Mouse (Mus musculus) hindbrain, postnatal 0 days (tissue): Measurements from ENCODE around the gene Urb2. TPM values are rescaled to one million over a fixed set of nuclear protein-coding genes. Genes with fewer than 3 reads are reported as not detected.

ENCODE experiments used
- ATAC-seq: fragments of 200-750 bp; cut with Nextera tagmentation; 2 replicates; pipeline ENCODE4 v1.8.0; 2017; ENCODE audit warnings: mild to moderate bottlenecking, moderate TSS enrichment, moderate library complexity
- DNase-seq: peaks from one replicate; pipeline ENCODE4 v3.0.0-alpha.2; 2015; ENCODE audit warnings: low spot score
- H3K27ac ChIP-seq: fragments of 300-500 bp; sonication (generic); 2 replicates; pipeline ENCODE4 v1.5.1; 2014; ENCODE audit warnings: mild to moderate bottlenecking
- H3K27me3 ChIP-seq: fragments of 300-500 bp; sonication (generic); 2 replicates; pipeline ENCODE4 v1.6.1; 2014; ENCODE audit warnings: low read length, mixed read lengths; ENCODE audit not compliant: insufficient read depth
- H3K36me3 ChIP-seq: fragments of 300-500 bp; sonication (generic); 2 replicates; pipeline ENCODE4 v1.6.1; 2014; ENCODE audit warnings: low read length, mixed read lengths; ENCODE audit not compliant: insufficient read depth
- H3K4me1 ChIP-seq: fragments of 300-500 bp; sonication (generic); 2 replicates; pipeline ENCODE4 v1.6.1; 2014; ENCODE audit warnings: antibody characterized with exemption, low read length, mixed read lengths; ENCODE audit not compliant: insufficient read depth
- H3K4me2 ChIP-seq: fragments of 300-500 bp; sonication (generic); 2 replicates; pipeline ENCODE4 v1.6.1; 2014; ENCODE audit warnings: low read depth, mild to moderate bottlenecking, low read length, moderate library complexity, mixed read lengths
- H3K4me3 ChIP-seq: fragments of 300-500 bp; sonication (generic); 2 replicates; pipeline ENCODE4 v1.5.1; 2014; ENCODE audit warnings: low read length
- H3K9ac ChIP-seq: fragments of 300-500 bp; sonication (generic); replicated peaks from 2 replicates; pipeline ENCODE4 v1.6.1; 2014; ENCODE audit warnings: mild to moderate bottlenecking, low read length, moderate library complexity, mixed read lengths
- H3K9me3 ChIP-seq: fragments of 300-500 bp; sonication (generic); 2 replicates; pipeline ENCODE4 v1.6.1; 2016; ENCODE audit warnings: low read length, mixed read lengths
- CTCF ChIP-seq: IDR thresholded peaks from 2 replicates; pipeline ENCODE4 v1.5.1; 2016; ENCODE audit warnings: antibody characterized with exemption, control low read depth, low read depth
- WGBS: fragments of 180-500 bp; shearing (Covaris S2); extraction: QIAGEN DNeasy Blood & Tissue Kit; methylation state at CpG from one replicate; pipeline ENCODE4 v1.1.7; 2014; 5-methylcytosine and 5-hydroxymethylcytosine counted together
- polyA plus RNA-seq: library from polyadenylated mRNA; unstranded; fragments of >200 nt; fragmentation: Nextera tagmentation; extraction: Ambion mirVana; gene quantifications from 2 replicates; pipeline ENCODE4 v1.2.1, GENCODE M21; 2015
- total RNA-seq: library from RNA; depleted of rRNA; stranded (reverse); fragments of >200 nt; gene quantifications from 2 replicates; pipeline ENCODE4 v1.2.3, GENCODE M21; 2014

Gene Urb2
- total and polyA plus RNA-seq, 2 experiments from 2014 or later: 1.7 to 13.5 TPM

DNA sequence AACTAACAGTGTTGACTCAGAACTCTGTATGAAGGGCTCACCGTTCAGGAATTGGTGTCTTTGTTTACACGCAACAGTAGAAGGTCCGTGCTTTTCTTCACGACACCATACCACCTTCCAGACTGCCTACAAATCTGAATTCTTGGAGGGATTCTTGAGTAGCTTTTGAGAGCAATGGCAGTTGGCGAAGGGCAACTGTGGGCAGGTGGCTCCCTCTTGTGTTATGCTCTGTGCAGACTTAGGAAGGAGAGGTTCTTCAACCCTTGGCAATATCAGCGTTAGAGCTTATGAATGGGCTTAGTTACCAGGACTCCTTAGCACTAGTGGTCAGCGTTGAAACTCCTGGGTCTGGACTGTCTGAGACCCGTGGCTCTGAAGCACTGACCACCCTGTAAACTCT, 28.7 kb upstream of the Urb2 start:
- no peak for DNase-seq

DNA sequence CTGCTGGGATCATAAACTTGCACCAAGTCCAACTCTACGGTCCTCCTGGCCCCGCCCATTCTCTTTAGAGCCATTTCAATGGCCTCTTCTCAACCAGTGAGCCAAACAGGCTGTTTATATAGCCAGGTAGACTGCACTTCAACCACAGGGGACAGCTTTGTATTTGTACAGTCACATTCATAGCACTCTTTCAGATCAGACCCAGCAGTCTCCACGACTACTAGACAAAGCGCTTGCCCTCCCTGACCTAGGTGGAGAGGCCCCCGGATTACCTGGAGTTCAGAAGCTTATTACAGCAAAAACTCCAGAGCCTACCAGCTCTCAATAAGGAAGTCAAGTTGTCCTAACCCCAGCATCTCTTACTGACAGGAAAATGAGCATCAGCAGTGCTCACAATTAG, 27.7 kb upstream of the Urb2 start:
- Histone ChIP-seq H3K4me1 (no peaks in the 10 kb centered on the region), H3K4me3 (no peak overlapping the region), H3K36me3 (peaks cover 13% of the 10 kb centered on the region), H3K4me2 (no peak overlapping the region), H3K9ac (no peak overlapping the region), H3K9me3 (no peaks in the 10 kb centered on the region), H3K27me3 (no peaks in the 10 kb centered on the region), H3K27ac (no peak overlapping the region)
- TF ChIP-seq CTCF: no peak
- ATAC-seq (no peak), DNase-seq (no peak)
- WGBS: 93% methylated on average over 5 of the region's 5 CpGs

More for the DNA sequence above, 28.7 kb upstream of the Urb2 start:
- no peak for ATAC-seq
- no peak overlapping the region for H3K4me3 ChIP-seq
- WGBS: 81% methylated on average over 8 of the region's 8 CpGs
- no peak overlapping the region for H3K9ac ChIP-seq
- TF ChIP-seq CTCF: peak; percentile 49
- no peaks in the 10 kb centered on the region for H3K4me1 ChIP-seq
- no peaks in the 10 kb centered on the region for H3K9me3 ChIP-seq
- H3K27ac ChIP-seq: no peak overlapping the region
- H3K4me2 ChIP-seq: no peak overlapping the region
- no peaks in the 10 kb centered on the region for H3K27me3 ChIP-seq
- H3K36me3 ChIP-seq: peaks cover 13% of the 10 kb centered on the region

DNA sequence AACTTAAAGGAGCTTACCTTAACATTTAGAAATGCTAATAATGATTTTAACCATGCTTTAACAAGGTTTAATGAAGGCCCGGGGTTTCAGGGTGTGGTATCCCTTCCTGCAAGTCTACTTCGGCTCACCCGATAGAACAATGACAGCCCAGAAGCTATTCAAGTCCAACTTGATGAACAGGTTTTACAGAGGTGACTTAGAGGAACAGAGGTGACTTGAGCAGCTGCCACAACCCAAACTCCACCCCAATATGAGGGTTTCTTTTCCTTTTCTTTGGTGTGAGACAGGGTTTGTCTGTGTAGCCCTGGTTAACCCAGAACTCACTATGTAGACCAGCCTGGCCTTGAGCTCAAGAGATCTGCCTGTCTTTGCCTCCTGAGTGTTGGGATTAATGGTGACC, 27.3 kb upstream of the Urb2 start:
- H3K9me3 ChIP-seq: no peaks in the 10 kb centered on the region
- 94% methylated on average over 3 of the region's 3 CpGs for WGBS
- no peak overlapping the region for H3K27ac ChIP-seq
- no peak for TF ChIP-seq CTCF
- no peak overlapping the region for H3K9ac ChIP-seq
- H3K4me1 ChIP-seq: no peaks in the 10 kb centered on the region
- H3K4me2 ChIP-seq: no peak overlapping the region
- ATAC-seq (no peak), DNase-seq (no peak)
- H3K27me3 ChIP-seq: no peaks in the 10 kb centered on the region
- H3K4me3 ChIP-seq: no peak overlapping the region
- peaks cover 15% of the 10 kb centered on the region for H3K36me3 ChIP-seq

DNA sequence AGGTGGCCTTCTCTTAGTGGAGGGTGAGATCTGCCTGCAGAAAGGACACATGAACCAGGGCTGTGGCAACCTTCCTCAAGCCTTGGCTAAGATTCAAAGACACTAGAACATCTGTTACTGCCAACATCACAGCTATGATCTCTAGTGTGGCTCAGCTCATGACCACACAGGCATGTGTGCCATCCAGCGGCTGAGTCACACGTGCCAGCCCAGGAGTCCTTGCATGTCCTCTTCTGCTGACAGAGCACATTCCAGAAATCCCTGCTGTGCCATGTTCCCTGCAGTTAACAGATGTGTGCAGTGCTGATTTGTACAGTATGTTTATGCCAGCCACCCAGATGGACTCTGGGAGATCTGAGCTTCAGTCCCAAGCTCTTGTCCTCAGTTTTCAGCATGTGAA, 21.7 kb upstream of the Urb2 start:
- peaks cover 36% of the 10 kb centered on the region for H3K36me3 ChIP-seq
- H3K4me2 ChIP-seq: no peak overlapping the region
- H3K4me3 ChIP-seq: no peak overlapping the region
- TF ChIP-seq CTCF: no peak
- H3K27me3 ChIP-seq: no peaks in the 10 kb centered on the region
- ATAC-seq (no peak), DNase-seq (no peak)
- no peak overlapping the region for H3K27ac ChIP-seq
- no peaks in the 10 kb centered on the region for H3K9me3 ChIP-seq
- WGBS: 69% methylated on average over 2 of the region's 2 CpGs
- H3K4me1 ChIP-seq: no peaks in the 10 kb centered on the region
- no peak overlapping the region for H3K9ac ChIP-seq

DNA sequence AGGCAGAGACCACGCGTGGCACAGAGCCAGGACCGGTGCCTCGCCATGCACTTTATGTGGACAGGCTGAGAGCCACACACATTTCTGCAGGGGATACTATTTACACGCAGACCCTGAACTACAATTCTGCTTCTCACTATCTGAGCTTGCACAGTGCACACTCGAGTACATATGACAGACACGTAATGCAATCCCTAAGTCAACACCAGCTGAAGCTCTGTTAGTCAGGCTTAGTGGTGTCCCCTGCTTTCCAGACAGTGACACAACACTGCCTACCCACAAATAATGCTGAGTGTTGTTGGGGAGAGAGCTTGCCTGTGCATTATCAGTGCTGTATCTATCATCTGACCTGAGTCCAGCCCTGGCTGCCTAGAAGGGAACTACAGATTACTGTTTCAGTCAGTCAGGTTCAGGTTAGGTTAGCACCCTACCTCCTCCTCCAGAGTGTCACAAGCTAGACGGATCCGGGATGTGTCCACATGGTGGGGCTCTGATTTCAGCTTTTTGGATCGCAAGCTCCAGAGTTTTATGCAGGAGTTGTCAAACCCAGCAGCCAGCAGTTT, 18.7 kb upstream of the Urb2 start:
- 93% methylated on average over 10 of the region's 10 CpGs for WGBS
- Histone ChIP-seq H3K9me3 (no peaks in the 10 kb centered on the region), H3K4me2 (no peak overlapping the region), H3K4me3 (no peak overlapping the region), H3K4me1 (no peaks in the 10 kb centered on the region), H3K27me3 (no peaks in the 10 kb centered on the region), H3K36me3 (peaks cover 48% of the 10 kb centered on the region), H3K9ac (no peak overlapping the region), H3K27ac (no peak overlapping the region)
- TF ChIP-seq CTCF: no peak
- ATAC-seq (no peak), DNase-seq (no peak)

DNA sequence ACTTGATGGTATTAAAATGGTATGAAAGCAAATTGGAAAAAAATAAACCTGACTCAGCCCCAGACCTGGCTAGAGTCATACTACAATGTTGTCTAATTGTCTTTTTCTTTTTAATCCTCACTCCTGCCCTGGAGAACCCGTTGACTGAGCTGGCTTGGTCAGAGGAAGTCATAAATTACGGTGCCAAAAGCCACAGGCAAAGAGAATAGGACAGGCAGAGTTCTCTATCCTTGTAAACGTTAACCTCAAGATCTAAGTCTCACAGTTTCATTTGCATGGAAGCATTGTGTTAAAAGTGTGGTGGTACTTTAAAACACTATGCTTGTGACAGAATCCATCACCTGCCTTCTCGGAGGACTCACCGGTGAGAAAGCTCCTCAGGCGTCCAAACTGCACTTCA, 13.5 kb upstream of the Urb2 start:
- peaks cover 42% of the 10 kb centered on the region for H3K36me3 ChIP-seq
- DNase-seq: no peak

DNA sequence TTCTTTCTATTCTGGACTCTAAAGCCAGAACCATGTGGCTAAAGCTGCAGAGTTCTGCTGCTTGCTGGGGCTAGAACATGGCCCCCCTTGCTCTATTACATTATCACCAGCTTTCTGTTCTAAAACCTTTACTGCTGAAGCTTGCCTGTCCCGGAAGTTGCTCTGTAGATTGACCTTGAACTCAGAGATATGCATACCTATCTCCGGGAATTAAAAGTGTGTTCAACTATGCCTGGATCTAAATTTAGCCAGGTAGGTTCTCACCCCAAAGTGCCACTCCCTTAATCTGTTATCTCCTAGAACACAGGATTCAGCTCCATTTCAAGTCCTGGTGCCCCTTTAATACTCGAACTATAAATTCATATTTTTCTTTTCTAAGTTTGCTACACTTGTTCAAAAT, 9.7 kb upstream of the Urb2 start:
- no peak overlapping the region for H3K4me3 ChIP-seq
- no peak overlapping the region for H3K4me2 ChIP-seq
- no peaks in the 10 kb centered on the region for H3K4me1 ChIP-seq
- no peak for ATAC-seq
- H3K36me3 ChIP-seq: peaks cover 13% of the 10 kb centered on the region; the same call in 1 of the 2 replicates
- no peak overlapping the region for H3K27ac ChIP-seq
- no peaks in the 10 kb centered on the region for H3K9me3 ChIP-seq
- DNase-seq: no peak
- H3K27me3 ChIP-seq: no peaks in the 10 kb centered on the region
- no peak overlapping the region for H3K9ac ChIP-seq
- TF ChIP-seq CTCF: no peak
- WGBS: 91% methylated on average over 3 of the region's 3 CpGs

More for the DNA sequence above, 13.5 kb upstream of the Urb2 start:
- no peak for TF ChIP-seq CTCF
- Histone ChIP-seq H3K9ac (no peak overlapping the region), H3K4me2 (no peak overlapping the region), H3K27me3 (no peaks in the 10 kb centered on the region), H3K27ac (no peak overlapping the region), H3K9me3 (no peaks in the 10 kb centered on the region), H3K4me3 (no peak overlapping the region), H3K4me1 (no peaks in the 10 kb centered on the region)
- ATAC-seq: no peak
- WGBS: 90% methylated on average over 6 of the region's 6 CpGs
